Mouse (Mus musculus) myocyte (in vitro differentiated cells): ENCODE data around the gene Rtbdn. TPM values are rescaled to one million over a fixed set of nuclear protein-coding genes. Genes with fewer than 3 reads are reported as not detected.

ENCODE experiments used
- H3K27me3 ChIP-seq: one replicate; pipeline ENCODE4 v1.6.1; 2011; ENCODE audit not compliant: control insufficient read depth, insufficient read depth, insufficient read length
- H3K36me3 ChIP-seq: one replicate; pipeline ENCODE4 v1.6.1; 2011; ENCODE audit not compliant: control insufficient read depth, insufficient read depth
- H3K4me2 ChIP-seq: one replicate; pipeline ENCODE4 v1.6.1; 2011; ENCODE audit warnings: low read depth, control low read depth
- H3K4me3 ChIP-seq: one replicate; pipeline ENCODE4 v1.5.1; 2011; ENCODE audit warnings: mild to moderate bottlenecking, control low read depth, moderate library complexity
- H3K79me2 ChIP-seq: one replicate; pipeline ENCODE4 v1.6.1; 2011; ENCODE audit not compliant: control insufficient read depth, insufficient read depth
- H3ac ChIP-seq: one replicate; pipeline ENCODE4 v1.6.1; 2011; ENCODE audit not compliant: control insufficient read depth, insufficient read length
- CEBPB ChIP-seq: IDR thresholded peaks from 2 replicates; pipeline ENCODE4 v1.6.1; 2011; ENCODE audit warnings: mild to moderate bottlenecking, moderate library complexity; ENCODE audit not compliant: poor library complexity, insufficient read depth, severe bottlenecking
- E2F4 ChIP-seq: IDR thresholded peaks from one replicate; pipeline ENCODE4 v1.6.1; 2011; ENCODE audit warnings: mild to moderate bottlenecking, control low read depth, moderate library complexity; ENCODE audit not compliant: insufficient read depth
- MAX ChIP-seq: IDR thresholded peaks from one replicate; pipeline ENCODE4 v1.6.1; 2011; ENCODE audit warnings: low read depth, mild to moderate bottlenecking, control low read depth
- MYOD1 ChIP-seq, 3 experiments: IDR thresholded peaks; one replicate each; pipeline ENCODE4 v1.6.1; 2011; ENCODE audit warnings: control low read depth in 2 of 3, low read depth in 2 of 3, mild to moderate bottlenecking in 2 of 3, moderate library complexity in 1 of 3; ENCODE audit not compliant: insufficient read length in 2 of 3, control insufficient read depth in 1 of 3
- MYOG ChIP-seq, 3 experiments: IDR thresholded peaks; one replicate each; pipeline ENCODE4 v1.6.1; 2011; ENCODE audit warnings: control low read depth in 2 of 3, low read depth in 2 of 3, mild to moderate bottlenecking in 2 of 3; ENCODE audit not compliant: insufficient read length in 2 of 3, control insufficient read depth in 1 of 3, insufficient read depth in 1 of 3
- POLR2A ChIP-seq: IDR thresholded peaks from one replicate; pipeline ENCODE4 v1.6.1; 2011; ENCODE audit warnings: low read depth, mild to moderate bottlenecking, control low read depth, moderate library complexity; ENCODE audit not compliant: insufficient read length
- POLR2AphosphoS2 ChIP-seq: IDR thresholded peaks from one replicate; pipeline ENCODE4 v1.6.1; 2011; ENCODE audit warnings: low read depth, control low read depth; ENCODE audit not compliant: insufficient read length
- REST ChIP-seq: IDR thresholded peaks from one replicate; pipeline ENCODE4 v1.6.1; 2011; ENCODE audit warnings: mild to moderate bottlenecking, control low read depth, moderate library complexity; ENCODE audit not compliant: insufficient read depth, insufficient read length
- SRF ChIP-seq: IDR thresholded peaks from one replicate; pipeline ENCODE4 v1.6.1; 2011; ENCODE audit warnings: low read depth; ENCODE audit not compliant: control insufficient read depth, insufficient read length
- TCF12 ChIP-seq: IDR thresholded peaks from one replicate; pipeline ENCODE4 v1.6.1; 2011; ENCODE audit warnings: mild to moderate bottlenecking, control low read depth; ENCODE audit not compliant: poor library complexity, insufficient read depth, severe bottlenecking
- TCF3 ChIP-seq: IDR thresholded peaks from one replicate; pipeline ENCODE4 v1.6.1; 2011; ENCODE audit warnings: low read depth, control low read depth; ENCODE audit not compliant: insufficient read length
- USF1 ChIP-seq: IDR thresholded peaks from one replicate; pipeline ENCODE4 v1.6.1; 2011; ENCODE audit warnings: low read depth, mild to moderate bottlenecking, control low read depth, moderate library complexity
- polyA plus RNA-seq: library from polyadenylated mRNA; unstranded; fragments of >200 nt; fragmentation: generic; extraction: Trizol; gene quantifications from one replicate; pipeline ENCODE4 v1.2.1, GENCODE M21; 2012; ENCODE audit warnings: missing spikeins

The Rtbdn gene
- polyA plus RNA-seq, 1 experiment: not detected

- H3K36me3 ChIP-seq: no peaks in the 10 kb centered on the region
- no peak overlapping the region for H3ac ChIP-seq
- peaks cover 38% of the 10 kb centered on the region for H3K27me3 ChIP-seq
- H3K79me2 ChIP-seq: no peaks in the 10 kb centered on the region
- TF ChIP-seq MYOG (IDR thresholded peaks at IDR 0.05; ENCODE audit: control insufficient read depth in 1 of 3, insufficient read depth in 1 of 3, insufficient read length in 2 of 3, low read depth in 2 of 3) (no peak), E2F4 (no peak), TCF3 (no peak), TCF12 (no peak), MAX (no peak), USF1 (no peak), SRF (no peak), POLR2A (no peak), CEBPB (no peak), POLR2AphosphoS2 (no peak), REST (no peak), MYOD1 (IDR thresholded peaks at IDR 0.05; ENCODE audit: control insufficient read depth in 1 of 3, insufficient read length in 2 of 3, low read depth in 2 of 3) (no peak)
- H3K4me3 ChIP-seq: no peak overlapping the region
- H3K4me2 ChIP-seq: no peak overlapping the region
These were observed 16.2 kb upstream of the Rtbdn start for GRCm38 (mm10) chr8:84930582-84930981.

DNA sequence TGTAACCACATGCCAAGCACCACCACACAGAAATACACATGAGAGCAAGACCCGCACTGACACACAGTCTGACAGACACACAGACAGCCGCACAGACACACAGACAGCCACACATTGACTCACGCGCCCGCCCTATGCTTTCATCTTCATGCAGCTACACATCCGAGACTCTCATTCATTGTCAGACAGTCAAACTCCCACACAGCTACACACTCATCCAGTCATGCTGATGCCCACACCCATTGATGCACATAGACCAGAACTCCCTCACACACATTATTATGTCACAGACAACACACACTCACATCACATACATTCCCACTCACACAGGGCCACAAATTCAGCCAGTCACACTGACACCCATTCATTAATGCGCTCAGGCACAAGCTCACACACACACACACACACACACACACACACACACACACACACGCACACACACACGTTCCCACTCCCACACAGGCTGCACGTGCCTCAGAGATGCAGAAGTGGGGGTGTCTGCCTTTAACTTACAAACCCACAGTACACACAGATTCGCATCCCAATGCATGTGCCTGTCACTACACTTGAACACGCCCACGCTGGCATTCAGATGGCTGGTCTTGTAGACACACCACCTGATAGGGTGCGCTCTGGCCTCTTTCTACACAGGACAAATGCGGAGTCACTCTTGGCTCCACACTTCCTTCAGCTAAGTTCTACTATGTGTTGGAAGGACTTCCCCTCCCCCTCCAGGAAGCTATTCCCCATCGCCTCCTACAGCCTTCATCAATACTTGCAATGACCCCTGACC is 12.8 kb upstream of the Rtbdn start:
- TF ChIP-seq CEBPB: no peak
- Histone ChIP-seq H3K27me3 (peaks cover 63% of the 10 kb centered on the region), H3K36me3 (no peaks in the 10 kb centered on the region), H3K4me3 (no peak overlapping the region), H3K4me2 (no peak overlapping the region), H3K79me2 (no peaks in the 10 kb centered on the region), H3ac (no peak overlapping the region)

DNA sequence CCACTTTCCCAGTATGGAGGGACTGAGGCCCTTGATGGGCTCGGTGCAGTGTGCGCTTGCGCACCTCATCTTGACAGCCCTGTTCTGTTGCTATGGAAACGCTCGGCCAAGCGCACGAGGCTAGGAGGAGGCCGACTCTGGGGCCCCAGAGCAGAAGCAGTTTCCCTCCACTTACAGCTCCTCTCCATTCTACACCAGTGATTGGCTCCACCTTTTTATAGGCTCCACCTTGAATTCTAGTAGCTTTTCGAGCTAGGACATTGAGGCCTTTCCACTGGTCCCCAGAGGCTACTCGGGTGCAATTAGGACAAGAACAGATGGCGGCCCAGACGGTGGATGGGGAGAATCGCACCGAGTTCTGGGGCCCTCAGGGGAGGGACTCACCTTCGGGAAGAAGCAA is 11.9 kb upstream of the Rtbdn start:
- no peaks in the 10 kb centered on the region for H3K36me3 ChIP-seq
- no peak overlapping the region for H3K4me3 ChIP-seq
- H3K27me3 ChIP-seq: peaks cover 56% of the 10 kb centered on the region
- H3K4me2 ChIP-seq: no peak overlapping the region
- TF ChIP-seq MYOD1 (IDR thresholded peaks at IDR 0.05; ENCODE audit: control insufficient read depth in 1 of 3, insufficient read length in 2 of 3, low read depth in 2 of 3): no peak
- H3K79me2 ChIP-seq: no peaks in the 10 kb centered on the region
- H3ac ChIP-seq: no peak overlapping the region

GRCm38 (mm10) chr8:84935489-84935888 is 11.3 kb upstream of the Rtbdn start:
- TF ChIP-seq SRF (no peak), E2F4 (no peak), MYOG (IDR thresholded peaks at IDR 0.05; ENCODE audit: control insufficient read depth in 1 of 3, insufficient read depth in 1 of 3, insufficient read length in 2 of 3, low read depth in 2 of 3) (no peak), TCF3 (no peak), MYOD1 (IDR thresholded peaks at IDR 0.05; ENCODE audit: control insufficient read depth in 1 of 3, insufficient read length in 2 of 3, low read depth in 2 of 3) (no peak), POLR2AphosphoS2 (no peak), USF1 (no peak), TCF12 (no peak), POLR2A (no peak), REST (no peak), CEBPB (no peak), MAX (no peak)
- Histone ChIP-seq H3K27me3 (peaks cover 53% of the 10 kb centered on the region), H3ac (no peak overlapping the region), H3K79me2 (no peaks in the 10 kb centered on the region), H3K36me3 (no peaks in the 10 kb centered on the region), H3K4me3 (no peak overlapping the region), H3K4me2 (no peak overlapping the region)

- no peak overlapping the region for H3K4me3 ChIP-seq
- H3K27me3 ChIP-seq: peaks cover 50% of the 10 kb centered on the region
- no peak for TF ChIP-seq E2F4
- no peak for TF ChIP-seq CEBPB
- no peak for TF ChIP-seq POLR2AphosphoS2
- no peak for TF ChIP-seq TCF3
- no peak for TF ChIP-seq MYOG (IDR thresholded peaks at IDR 0.05; ENCODE audit: control insufficient read depth in 1 of 3, insufficient read depth in 1 of 3, insufficient read length in 2 of 3, low read depth in 2 of 3)
- TF ChIP-seq MAX: no peak
- no peak for TF ChIP-seq TCF12
- no peak for TF ChIP-seq REST
- TF ChIP-seq POLR2A: no peak
- TF ChIP-seq USF1: no peak
- TF ChIP-seq MYOD1 (IDR thresholded peaks at IDR 0.05; ENCODE audit: control insufficient read depth in 1 of 3, insufficient read length in 2 of 3, low read depth in 2 of 3): no peak
- TF ChIP-seq SRF: no peak
- H3ac ChIP-seq: no peak overlapping the region
- no peak overlapping the region for H3K4me2 ChIP-seq
- H3K36me3 ChIP-seq: no peaks in the 10 kb centered on the region
- no peaks in the 10 kb centered on the region for H3K79me2 ChIP-seq
These were observed 10.5 kb upstream of the Rtbdn start for GRCm38 (mm10) chr8:84936041-84936961.
